Mouse (Mus musculus) layer of hippocampus, adult 11-12 months (tissue): ENCODE measurements around the gene Crmp1.

Experiments used
- DNase-seq: peaks from one replicate; pipeline ENCODE4 v3.0.0; 2022; ENCODE audit warnings: low spot score

Gene Crmp1

GRCm38 (mm10) chr5:37240550-37240949 lies 1.2 kb upstream of the Crmp1 start:
- DNase-seq, result no peak

DNA sequence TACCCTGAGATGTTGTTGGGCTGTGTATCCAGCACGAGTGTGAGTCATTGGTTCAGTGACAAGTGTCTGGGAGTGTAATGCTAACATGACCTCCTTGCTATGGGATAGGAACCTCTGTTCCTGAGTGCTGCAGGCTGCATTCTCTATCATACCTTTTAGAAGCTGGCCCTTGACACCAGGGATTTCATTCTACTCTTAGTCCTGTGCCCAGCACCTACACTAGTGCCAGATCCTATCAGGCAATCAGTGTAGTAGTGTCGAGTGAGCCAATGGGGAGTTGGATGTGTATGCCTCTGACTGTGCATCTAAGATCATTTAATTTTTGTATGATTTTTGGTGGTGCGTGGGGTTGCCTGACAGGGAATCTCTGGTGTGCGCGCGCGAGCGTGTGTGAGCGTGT lies 516 bp upstream of the Crmp1 start:
- DNase-seq, result no peak

- peak; percentile 44 for DNase-seq
Measured at GRCm38 (mm10) chr5:37242360-37243168, 824 bp downstream of the Crmp1 start.

DNA sequence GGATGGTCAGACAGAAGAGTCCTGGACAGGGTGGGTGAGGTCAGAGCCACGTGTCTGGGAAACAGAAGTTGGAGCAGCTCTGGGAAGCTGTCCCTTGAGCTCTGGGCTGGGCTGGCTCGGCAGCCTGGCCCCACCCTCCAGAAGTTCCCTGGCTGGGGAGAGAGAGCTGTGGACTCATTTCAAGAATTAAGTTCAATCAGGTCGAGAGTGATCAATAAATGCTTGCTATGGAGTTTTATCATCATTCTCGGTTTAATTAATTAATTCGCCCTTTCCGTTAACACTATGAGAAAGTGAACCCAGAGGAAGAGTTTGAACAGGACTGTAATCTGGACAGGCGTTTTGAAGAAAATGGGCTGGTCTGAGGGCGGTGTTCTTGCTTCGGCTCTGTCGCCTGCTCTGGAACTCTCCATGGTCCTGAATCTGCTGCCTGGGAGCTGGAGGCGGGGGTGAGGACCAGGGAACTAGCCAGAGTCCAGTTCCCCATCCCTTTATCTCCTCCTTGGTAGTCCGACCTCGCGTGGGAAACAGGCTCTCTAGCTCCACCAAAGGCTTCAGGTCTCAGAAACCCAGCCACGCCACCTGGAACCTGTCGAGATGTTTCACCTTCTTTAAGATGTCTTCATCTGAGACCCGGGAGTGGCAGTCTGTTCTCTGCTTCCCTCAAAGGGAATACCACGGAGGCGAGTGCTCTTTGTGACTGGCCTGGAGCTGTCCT lies 1.6 kb downstream of the Crmp1 start:
- DNase-seq, result peak; percentile 32

GRCm38 (mm10) chr5:37244161-37244560 lies 2.4 kb downstream of the Crmp1 start:
- DNase-seq, result peak; percentile 62

DNA sequence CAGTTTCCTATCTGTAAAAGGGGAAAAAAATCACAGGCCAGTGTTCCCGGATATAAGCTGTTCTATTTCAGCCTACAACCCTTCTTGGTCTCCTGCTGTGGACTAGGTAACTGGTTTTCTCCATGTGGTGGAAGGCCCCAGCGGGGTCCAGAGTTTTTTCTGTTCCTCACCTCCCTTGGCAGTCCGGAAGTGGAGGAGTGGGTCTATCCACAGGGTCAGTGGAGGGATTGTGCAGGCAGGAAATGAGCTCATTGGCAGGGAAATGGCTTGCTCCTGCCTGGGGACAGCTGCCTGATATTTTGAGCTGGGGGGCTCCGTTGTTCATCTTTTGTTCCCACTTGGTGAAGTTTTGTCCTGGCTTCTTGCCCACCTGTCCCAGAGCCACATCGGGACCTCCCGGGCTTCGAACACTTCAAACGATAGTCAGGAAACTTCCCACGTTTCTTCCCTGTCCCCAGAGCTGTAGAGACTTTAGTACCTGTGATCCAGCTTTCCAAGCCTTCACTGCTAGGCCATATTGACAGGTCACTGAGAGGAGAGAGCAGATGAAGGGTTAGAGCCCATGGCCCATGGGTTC lies 3.0 kb downstream of the Crmp1 start:
- DNase-seq, result no peak

- peak; percentile 74 for DNase-seq
Measured at GRCm38 (mm10) chr5:37245651-37246050, 3.9 kb downstream of the Crmp1 start.

GRCm38 (mm10) chr5:37246138-37246910 lies 4.6 kb downstream of the Crmp1 start:
- no peak for DNase-seq

GRCm38 (mm10) chr5:37247456-37247855 lies 5.7 kb downstream of the Crmp1 start:
- DNase-seq, result no peak

DNA sequence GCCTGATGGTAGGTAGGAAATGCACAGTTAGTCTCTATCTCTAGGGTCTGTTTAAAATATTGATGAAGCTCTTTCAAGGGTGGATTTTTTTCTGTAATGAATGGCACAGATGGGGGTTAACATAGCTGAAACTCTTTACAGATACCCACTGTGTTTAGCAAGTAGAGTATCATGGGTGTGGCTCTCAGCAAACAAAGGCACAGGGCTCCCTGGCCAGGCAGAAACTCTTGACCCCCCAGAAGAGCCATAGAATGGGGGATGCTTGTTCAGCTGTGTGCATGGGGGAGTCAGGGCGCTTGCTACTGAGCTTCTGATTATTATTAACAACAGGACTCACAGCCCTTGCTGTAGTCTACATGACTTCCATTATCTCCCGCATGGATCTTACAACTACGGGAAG lies 7.1 kb downstream of the Crmp1 start:
- DNase-seq, result no peak

GRCm38 (mm10) chr5:37251596-37251995 lies 9.9 kb downstream of the Crmp1 start:
- no peak for DNase-seq

GRCm38 (mm10) chr5:37252101-37252804 lies 10.5 kb downstream of the Crmp1 start:
- no peak for DNase-seq

DNA sequence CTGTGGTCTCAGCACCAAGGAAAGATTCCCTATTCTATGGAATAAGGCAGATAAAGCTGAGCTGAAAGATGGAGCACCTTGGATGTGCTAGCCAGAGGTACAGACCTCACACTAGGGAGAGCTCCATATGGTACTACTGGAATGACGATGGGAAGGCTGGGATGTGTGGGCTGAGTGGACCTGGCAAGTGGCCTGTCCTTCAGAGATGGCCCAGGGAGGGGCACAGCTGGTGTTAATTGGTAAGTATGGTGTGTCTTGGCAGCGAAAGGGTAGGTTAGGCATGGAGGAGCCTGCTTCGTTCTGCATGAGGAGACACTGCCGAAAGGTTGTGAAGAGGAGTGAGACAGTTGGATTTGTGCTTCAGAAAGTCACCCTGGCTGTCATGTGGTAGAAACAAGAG lies 12.8 kb downstream of the Crmp1 start:
- no peak for DNase-seq

DNA sequence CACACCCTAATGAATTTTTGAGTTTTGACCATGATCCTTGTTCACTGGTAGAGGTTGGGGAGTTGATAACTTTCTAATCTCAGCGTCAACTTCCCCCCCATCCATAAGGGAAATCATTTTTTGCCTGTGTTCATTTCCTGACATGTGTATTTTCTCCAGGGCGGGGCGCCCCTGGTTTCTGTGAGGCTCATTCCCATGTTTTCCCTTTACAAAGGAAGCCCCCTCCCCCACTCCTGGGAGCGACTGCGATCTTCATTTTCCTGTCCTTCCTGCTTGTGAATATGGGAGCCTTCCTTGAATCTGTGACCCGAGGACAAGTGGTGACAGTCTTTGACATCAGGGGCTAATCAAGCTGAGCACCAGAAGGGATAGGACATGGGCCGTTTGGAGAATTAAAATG lies 15.1 kb downstream of the Crmp1 start:
- DNase-seq, result no peak

DNA sequence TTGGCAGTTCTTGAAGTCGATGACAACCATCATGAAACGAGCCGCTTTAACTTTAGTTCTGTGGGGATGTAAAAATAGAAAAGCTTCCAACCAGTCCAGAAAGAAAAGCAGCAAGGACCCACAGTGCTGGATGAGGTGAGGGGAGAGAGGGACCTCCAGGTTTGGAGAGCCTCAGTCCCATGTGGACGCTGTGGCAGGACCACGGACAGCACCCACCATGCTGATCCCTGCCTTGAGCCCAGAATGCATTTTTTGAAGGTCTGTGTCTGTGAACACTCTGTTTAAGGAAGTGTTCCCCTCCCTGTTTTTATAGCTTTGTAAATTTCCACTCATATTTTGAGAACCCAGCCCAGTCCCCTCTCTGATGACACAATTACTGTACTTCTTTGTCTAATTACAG lies 15.5 kb downstream of the Crmp1 start:
- DNase-seq, result no peak

GRCm38 (mm10) chr5:37261734-37262133 lies 20.0 kb downstream of the Crmp1 start:
- no peak for DNase-seq

DNA sequence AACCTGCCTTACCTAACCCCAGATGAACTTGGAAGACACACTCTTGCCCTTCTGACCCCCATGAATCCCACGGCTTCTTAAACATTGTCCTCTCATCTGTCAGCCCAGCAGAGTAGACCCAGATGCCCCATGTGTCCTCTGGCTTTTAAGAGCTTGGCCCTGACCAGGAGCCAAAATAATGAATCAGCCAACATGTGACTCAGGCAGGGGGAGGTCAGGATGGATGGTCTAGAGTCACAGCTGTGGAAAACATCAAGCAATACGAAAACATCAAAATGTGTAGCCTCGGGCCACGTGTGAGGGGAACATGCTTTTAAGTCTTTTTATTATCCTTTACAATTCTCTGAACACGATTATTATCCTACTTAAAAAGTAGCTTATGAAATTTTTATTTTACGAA lies 22.1 kb downstream of the Crmp1 start:
- no peak for DNase-seq

- DNase-seq, result no peak
Measured at GRCm38 (mm10) chr5:37281021-37281420, 39.3 kb downstream of the Crmp1 start.

DNA sequence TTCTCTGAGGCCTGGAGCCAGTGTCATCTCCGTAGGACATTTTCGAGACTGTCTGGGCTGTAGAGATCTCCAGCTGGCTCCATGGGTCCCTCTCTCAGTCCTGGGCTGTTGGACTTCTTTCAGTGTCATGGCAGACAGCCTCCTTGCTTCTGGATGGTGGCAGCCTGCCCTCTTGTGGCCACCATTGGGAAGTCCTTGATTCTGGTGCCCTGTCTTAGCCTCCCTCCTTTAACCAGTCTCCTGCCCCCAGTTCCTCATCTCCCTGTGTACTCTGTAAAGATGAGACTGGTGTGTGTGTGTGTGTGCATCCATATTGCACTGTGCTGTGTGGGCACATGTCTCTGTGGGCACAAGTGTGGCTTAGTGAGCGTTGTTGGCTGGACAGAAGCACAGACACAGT lies 46.6 kb downstream of the Crmp1 start:
- DNase-seq, result peak; percentile 62

DNA sequence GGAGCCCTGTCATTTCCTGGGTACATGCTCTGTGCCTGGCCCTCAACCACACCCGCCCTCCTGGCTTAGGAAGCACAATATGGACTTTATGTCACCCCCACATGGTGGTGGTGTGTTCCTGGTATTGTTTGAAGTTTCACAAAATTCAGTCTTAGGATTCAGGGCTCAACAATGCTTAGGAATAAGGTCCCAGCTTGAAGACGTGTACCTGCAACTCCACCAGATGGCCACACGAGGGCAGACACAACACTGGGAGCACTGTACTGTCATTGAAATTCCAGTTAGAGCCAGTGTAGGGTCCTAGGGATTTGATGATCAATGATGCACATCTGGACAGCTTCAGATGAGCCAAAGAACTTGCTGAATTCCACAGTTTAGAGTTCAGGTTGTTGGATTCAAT lies 47.5 kb downstream of the Crmp1 start:
- DNase-seq, result peak; percentile 58

- no peak for DNase-seq
Measured at GRCm38 (mm10) chr5:37290983-37291382, 49.2 kb downstream of the Crmp1 start.

DNA sequence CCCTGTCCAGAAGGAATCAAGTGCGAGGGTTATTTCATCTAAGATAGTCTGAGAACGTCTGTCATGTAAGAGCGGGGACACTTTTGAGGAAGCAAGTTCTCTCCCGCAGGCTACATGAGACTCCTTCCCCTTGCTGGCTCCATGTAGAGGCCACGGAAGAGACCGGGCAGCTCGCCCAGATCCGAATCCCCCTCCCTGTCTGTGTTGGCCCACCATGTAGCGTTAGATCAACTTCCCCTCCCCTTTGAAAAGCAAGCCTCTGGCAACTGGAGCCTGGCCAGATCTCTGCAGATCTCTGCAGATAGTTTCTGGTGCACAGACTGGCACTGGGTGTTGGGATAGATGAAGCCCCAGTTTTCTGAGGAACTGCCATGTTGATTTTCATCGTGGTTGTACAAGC lies 55.0 kb downstream of the Crmp1 start:
- DNase-seq, result no peak
